Mouse (Mus musculus): ENCODE results near the gene Fryl. TPM values are rescaled to one million over a fixed set of nuclear protein-coding genes. Genes with fewer than 3 reads are reported as not detected.
"Not testable (repeated sequence)": the region's sequence is repeated elsewhere in the genome, so short reads cannot be mapped to it uniquely, and the experiment has no call there.

Fryl gene
- polyA plus RNA-seq, 1 experiment from 2014 or later = 24.3 TPM

GRCm38 (mm10) chr5:73023801-73024200 lies 232.6 kb downstream of the Fryl start:
- Histone ChIP-seq H3K4me3 (no peak overlapping the region), H3K4me1 (peaks cover 2% of the 10 kb centered on the region), H3K27me3 (replicated peaks; ENCODE audit: low read depth, poor library complexity, severe bottlenecking) (no peaks in the 10 kb centered on the region), H3K36me3 (replicated peaks) (peaks cover 62% of the 10 kb centered on the region), H3K27ac (replicated peaks) (no peak overlapping the region), H3K9me3 (no peaks in the 10 kb centered on the region)
- 93% methylated on average over 13 of the region's 13 CpGs for WGBS
- no peak for DNase-seq (ENCODE audit: low spot score)

GRCm38 (mm10) chr5:73014745-73015144 lies 241.7 kb downstream of the Fryl start:
- Histone ChIP-seq H3K27ac (replicated peaks) (no peak overlapping the region), H3K27me3 (replicated peaks; ENCODE audit: low read depth, poor library complexity, severe bottlenecking) (peaks cover 56% of the 10 kb centered on the region), H3K36me3 (replicated peaks) (no peaks in the 10 kb centered on the region), H3K4me3 (no peak overlapping the region), H3K4me1 (peaks cover 12% of the 10 kb centered on the region), H3K9me3 (no peaks in the 10 kb centered on the region)
- peak; percentile 21 for DNase-seq (ENCODE audit: low spot score)
- 55% methylated on average over 9 of the region's 9 CpGs for WGBS

GRCm38 (mm10) chr5:73013611-73014287 lies 242.7 kb downstream of the Fryl start:
- DNase-seq (ENCODE audit: low spot score) = peak; percentile 57
- WGBS = 2% methylated on average over 62 of the region's 65 CpGs
- peaks cover 57% of the 10 kb centered on the region for H3K27me3 ChIP-seq (replicated peaks; ENCODE audit: low read depth, poor library complexity, severe bottlenecking)
- H3K9me3 ChIP-seq; H3K27ac ChIP-seq (replicated peaks); H3K36me3 ChIP-seq (replicated peaks): not testable (repeated sequence)
- H3K4me1 ChIP-seq = peaks cover 12% of the 10 kb centered on the region
- peak overlapping the region; percentile 55 for H3K4me3 ChIP-seq

GRCm38 (mm10) chr5:73012884-73013610 lies 243.4 kb downstream of the Fryl start:
- not testable (repeated sequence) for H3K36me3 ChIP-seq (replicated peaks); H3K9me3 ChIP-seq; H3K27ac ChIP-seq (replicated peaks)
- Histone ChIP-seq H3K4me3 (peak overlapping the region; percentile 55), H3K4me1 (peaks cover 12% of the 10 kb centered on the region), H3K27me3 (replicated peaks; ENCODE audit: low read depth, poor library complexity, severe bottlenecking) (peaks cover 64% of the 10 kb centered on the region)
- peak; percentile 30 for DNase-seq (ENCODE audit: low spot score)
- 17% methylated on average over 27 of the region's 27 CpGs for WGBS

- H3K27me3 ChIP-seq (replicated peaks; ENCODE audit: low read depth, poor library complexity, severe bottlenecking) = peaks cover 72% of the 10 kb centered on the region
- WGBS = 90% methylated on average over 16 of the region's 16 CpGs
- not testable (repeated sequence) for H3K4me3 ChIP-seq
These were observed 244.6 kb downstream of the Fryl start for GRCm38 (mm10) chr5:73011806-73012205.

GRCm38 (mm10) chr5:73008230-73008629 lies 248.2 kb downstream of the Fryl start:
- not testable (repeated sequence) for H3K36me3 ChIP-seq (replicated peaks); H3K27ac ChIP-seq (replicated peaks); H3K4me1 ChIP-seq; H3K9me3 ChIP-seq; H3K4me3 ChIP-seq
- peaks cover 67% of the 10 kb centered on the region for H3K27me3 ChIP-seq (replicated peaks; ENCODE audit: low read depth, poor library complexity, severe bottlenecking)
- 41% methylated on average over 8 of the region's 8 CpGs for WGBS
- DNase-seq (ENCODE audit: low spot score) = peak; percentile 31

More at GRCm38 (mm10) chr5:73011806-73012205, 244.6 kb downstream of the Fryl start:
- DNase-seq (ENCODE audit: low spot score); H3K36me3 ChIP-seq (replicated peaks); H3K27ac ChIP-seq (replicated peaks); H3K9me3 ChIP-seq: not testable (repeated sequence)
- H3K4me1 ChIP-seq = peaks cover 17% of the 10 kb centered on the region

- no peak for DNase-seq (ENCODE audit: low spot score)
- 43% methylated on average over 5 of the region's 5 CpGs for WGBS
- Histone ChIP-seq H3K27ac (replicated peaks) (no peak overlapping the region), H3K4me3 (peak overlapping the region; percentile 57), H3K9me3 (no peaks in the 10 kb centered on the region), H3K4me1 (peaks cover 8% of the 10 kb centered on the region), H3K27me3 (replicated peaks; ENCODE audit: low read depth, poor library complexity, severe bottlenecking) (peaks cover 60% of the 10 kb centered on the region), H3K36me3 (replicated peaks) (no peaks in the 10 kb centered on the region)
These were observed 248.8 kb downstream of the Fryl start for GRCm38 (mm10) chr5:73007582-73007959.

GRCm38 (mm10) chr5:73006784-73007581 lies 249.4 kb downstream of the Fryl start, which contains the start of gene Slc10a4:
Slc10a4 (plus strand) TSS chr5:73006883.
- peak; percentile 61 for DNase-seq (ENCODE audit: low spot score)
- H3K9me3 ChIP-seq = no peaks in the 10 kb centered on the region
- 9% methylated on average over 65 of the region's 65 CpGs for WGBS
- H3K27me3 ChIP-seq (replicated peaks; ENCODE audit: low read depth, poor library complexity, severe bottlenecking) = peaks cover 54% of the 10 kb centered on the region
- peak within 1 kb of the TSS; percentile 57 for H3K4me3 ChIP-seq
- H3K4me1 ChIP-seq = peaks cover 8% of the 10 kb centered on the region
- H3K27ac ChIP-seq (replicated peaks) = no peak within 1 kb of the TSS; the same call in 1 of the 2 replicates
- no peaks in the 10 kb centered on the region for H3K36me3 ChIP-seq (replicated peaks)

GRCm38 (mm10) chr5:73004046-73004445 lies 252.4 kb downstream of the Fryl start:
- peaks cover 8% of the 10 kb centered on the region for H3K4me1 ChIP-seq
- H3K9me3 ChIP-seq = no peaks in the 10 kb centered on the region
- H3K4me3 ChIP-seq = no peak overlapping the region
- H3K36me3 ChIP-seq (replicated peaks) = no peaks in the 10 kb centered on the region
- no peak overlapping the region for H3K27ac ChIP-seq (replicated peaks)
- DNase-seq (ENCODE audit: low spot score) = no peak
- WGBS = 88% methylated on average over 5 of the region's 5 CpGs
- H3K27me3 ChIP-seq (replicated peaks; ENCODE audit: low read depth, poor library complexity, severe bottlenecking) = peaks cover 47% of the 10 kb centered on the region

GRCm38 (mm10) chr5:72998546-72998945 lies 257.9 kb downstream of the Fryl start:
- H3K9me3 ChIP-seq; H3K27me3 ChIP-seq (replicated peaks; ENCODE audit: low read depth, poor library complexity, severe bottlenecking); H3K27ac ChIP-seq (replicated peaks); H3K36me3 ChIP-seq (replicated peaks); H3K4me3 ChIP-seq; DNase-seq (ENCODE audit: low spot score): not testable (repeated sequence)
- H3K4me1 ChIP-seq = peaks cover 14% of the 10 kb centered on the region
- WGBS = 71% methylated on average over 1 of the region's 1 CpGs

GRCm38 (mm10) chr5:72995379-72995778 lies 261.0 kb downstream of the Fryl start:
- WGBS = 37% methylated on average over 10 of the region's 10 CpGs

GRCm38 (mm10) chr5:72994928-72995327 lies 261.5 kb downstream of the Fryl start:
- no peak overlapping the region for H3K27ac ChIP-seq (replicated peaks)
- no peaks in the 10 kb centered on the region for H3K9me3 ChIP-seq
- WGBS = 80% methylated on average over 2 of the region's 2 CpGs
- no peak for DNase-seq (ENCODE audit: low spot score)
- H3K36me3 ChIP-seq (replicated peaks) = no peaks in the 10 kb centered on the region
- H3K27me3 ChIP-seq (replicated peaks; ENCODE audit: low read depth, poor library complexity, severe bottlenecking) = 0 out of 2 replicates have a peak, but pooled peaks cover 5% of the 10 kb centered on the region
- no peak overlapping the region for H3K4me3 ChIP-seq
- H3K4me1 ChIP-seq = peaks cover 24% of the 10 kb centered on the region

More at GRCm38 (mm10) chr5:72995379-72995778, 261.0 kb downstream of the Fryl start:
- Histone ChIP-seq H3K4me1 (peaks cover 19% of the 10 kb centered on the region), H3K4me3 (no peak overlapping the region), H3K9me3 (no peaks in the 10 kb centered on the region), H3K27ac (replicated peaks) (no peak overlapping the region), H3K36me3 (replicated peaks) (no peaks in the 10 kb centered on the region), H3K27me3 (replicated peaks; ENCODE audit: low read depth, poor library complexity, severe bottlenecking) (0 out of 2 replicates have a peak, but pooled peaks cover 5% of the 10 kb centered on the region)
- DNase-seq (ENCODE audit: low spot score) = no peak

Measured in embryonic facial prominence, embryonic 10.5 days (tissue).